In the genomic region with DNA sequence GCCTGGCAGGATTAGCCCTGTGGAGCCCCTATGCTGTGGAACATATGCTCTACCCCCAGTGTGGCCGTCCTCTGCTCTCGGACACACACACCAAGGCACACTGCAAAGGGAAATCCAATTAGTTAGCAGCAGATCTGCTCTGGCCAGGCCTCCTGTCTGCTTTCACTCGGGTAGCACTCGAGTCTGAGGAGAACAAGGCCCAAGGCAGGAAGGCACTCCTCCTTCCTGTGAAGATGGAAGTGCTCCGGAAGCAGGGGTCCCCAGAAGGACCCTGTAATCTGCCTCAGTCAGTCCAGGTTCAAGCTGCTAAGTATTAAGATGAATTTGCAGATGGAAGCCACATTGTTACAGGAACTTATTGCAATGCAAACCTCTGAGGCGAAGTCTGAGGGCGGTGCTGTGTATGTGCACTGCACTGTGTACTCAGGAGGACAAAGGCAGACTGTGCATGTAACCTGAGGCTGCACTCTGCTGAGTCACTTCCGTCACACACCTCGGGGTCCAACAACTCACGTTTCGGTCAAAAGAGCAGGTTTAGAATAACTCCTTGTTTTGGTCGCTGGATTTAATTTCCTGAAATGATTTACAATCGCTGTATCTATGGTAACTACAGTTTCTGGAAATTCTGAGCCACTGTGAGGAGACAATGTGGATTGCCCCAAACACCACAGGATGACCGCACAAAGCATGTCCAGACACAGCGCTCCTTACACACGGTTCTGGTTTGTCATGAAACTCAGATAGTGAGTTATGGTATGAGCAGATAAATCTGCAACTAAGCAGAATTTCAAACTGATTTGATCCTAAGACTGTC, we compare ENCODE assay signal across 8 mouse cellular contexts. TPM values are rescaled to one million over a fixed set of nuclear protein-coding genes. Genes with fewer than 3 reads are reported as not detected.
DNase-seq lines count a peak whose midpoint lies in the region; ATAC-seq and TF ChIP-seq lines count a peak whose summit lies in the region.

No protein-coding gene starts in this region.

- H3K9ac ChIP-seq in forebrain, embryonic 12.5 days, result peak overlapping the region; percentile 36; the same call in 1 of the 2 replicates
- H3K9ac ChIP-seq in midbrain, embryonic 13.5 days (replicated peaks), result peak overlapping the region; percentile 36; the same call in 1 of the 2 replicates

- H3K9me3 ChIP-seq in forebrain, embryonic 12.5 days, result no peaks in the 10 kb centered on the region
- H3K9me3 ChIP-seq in midbrain, embryonic 13.5 days, result no peaks in the 10 kb centered on the region

- no peak overlapping the region for H3K4me3 ChIP-seq in spleen, adult 2 months (ENCODE audit: extremely low read depth, insufficient read depth, insufficient read length)
- no peak overlapping the region for H3K4me3 ChIP-seq in forebrain, embryonic 12.5 days (replicated peaks)
- H3K4me3 ChIP-seq in midbrain, embryonic 13.5 days (replicated peaks), result no peak overlapping the region

- TF ChIP-seq POLR2A in spleen, adult 2 months (IDR thresholded peaks at IDR 0.05; ENCODE audit: low read depth, low read length), result no peak

- ATAC-seq in forebrain, embryonic 12.5 days (ENCODE audit: low FRiP score), result no peak
- ATAC-seq in midbrain, embryonic 13.5 days, result no peak
- no peak for ATAC-seq in cerebellum, adult (ENCODE audit: insufficient number of reproducible peaks, low FRiP score, low TSS enrichment)

- 23% methylated on average over 16 of the region's 16 CpGs for WGBS in spleen, adult 2 months
- 63% methylated on average over 16 of the region's 16 CpGs for WGBS in forebrain, embryonic 12.5 days
- 57% methylated on average over 16 of the region's 16 CpGs for WGBS in midbrain, embryonic 13.5 days

- no peak for TF ChIP-seq CTCF in spleen, adult 2 months (IDR thresholded peaks at IDR 0.05; ENCODE audit: extremely low read depth, insufficient read depth, insufficient read length, insufficient replicate concordance)

- 0 out of 2 replicates have a peak overlapping the region, but pooled peaks have one; percentile 10 for H3K27ac ChIP-seq in spleen, adult 2 months (ENCODE audit: insufficient read depth, low read length)
- H3K27ac ChIP-seq in forebrain, embryonic 12.5 days, result peak overlapping the region; percentile 85
- H3K27ac ChIP-seq in midbrain, embryonic 13.5 days, result peak overlapping the region; percentile 82

- H3K36me3 ChIP-seq in spleen, adult 2 months (ENCODE audit: control insufficient read depth, insufficient read depth, low read length), result no peaks in the 10 kb centered on the region
- no peaks in the 10 kb centered on the region for H3K36me3 ChIP-seq in forebrain, embryonic 12.5 days (replicated peaks)
- no peaks in the 10 kb centered on the region for H3K36me3 ChIP-seq in midbrain, embryonic 13.5 days

- no peak for DNase-seq in spleen, adult 2 months (ENCODE audit: low read depth in 1 of 2, low spot score in 2 of 2)
- no peak for DNase-seq in spleen, adult 18-20 months
- peak; percentile 54 for DNase-seq in kidney, postnatal 10 days
- DNase-seq in adrenal gland, postnatal 10 days, result no peak
- no peak for DNase-seq in left cerebral cortex, postnatal 10 days (ENCODE audit: extremely low spot score in 1 of 2, low spot score in 2 of 2)

- peaks cover 11% of the 10 kb centered on the region; the same call in 1 of the 2 replicates for H3K4me1 ChIP-seq in spleen, adult 2 months (ENCODE audit: control insufficient read depth, insufficient read depth, insufficient read length)
- H3K4me1 ChIP-seq in forebrain, embryonic 12.5 days, result peaks cover 45% of the 10 kb centered on the region
- H3K4me1 ChIP-seq in midbrain, embryonic 13.5 days (replicated peaks), result peaks cover 42% of the 10 kb centered on the region

- H3K4me2 ChIP-seq in forebrain, embryonic 12.5 days, result no peak overlapping the region; the same call in 1 of the 2 replicates
- no peak overlapping the region for H3K4me2 ChIP-seq in midbrain, embryonic 13.5 days (replicated peaks)

- intact Hi-C loops in left cerebral cortex, postnatal 10 days (cut with DNase I), result no loop called here

- no peaks in the 10 kb centered on the region for H3K27me3 ChIP-seq in spleen, adult 2 months (ENCODE audit: control insufficient read depth, insufficient read depth, low read length)
- H3K27me3 ChIP-seq in forebrain, embryonic 12.5 days, result no peaks in the 10 kb centered on the region
- H3K27me3 ChIP-seq in midbrain, embryonic 13.5 days, result no peaks in the 10 kb centered on the region

RNA-seq across cellular contexts. Expression of a gene that starts 20.5 kb away (rescaled TPM):
- polyA plus RNA-seq in spleen, adult 2 months (2012; rRNA removed), result 63.8 and 64.6 TPM in 2 replicates
- polyA plus RNA-seq in forebrain, embryonic 12.5 days (2016; fragmentation: Nextera tagmentation; extraction: Ambion mirVana), result 11.1 and 11.4 TPM in 2 replicates
- 9.6 and 9.7 TPM in 2 replicates for polyA plus RNA-seq in midbrain, embryonic 13.5 days (2015; fragmentation: Nextera tagmentation; extraction: Ambion mirVana)
- total RNA-seq in adrenal gland, postnatal 10 days (2021), result 100 to 1,000 TPM; 132 to 137 TPM
- 100 to 1,000 TPM; 106 to 107 TPM for total RNA-seq in left cerebral cortex, postnatal 10 days (2021)

RNA-seq across cellular contexts. Expression of a gene that starts 38.0 kb away (rescaled TPM):
- polyA plus RNA-seq in spleen, adult 2 months (2012; rRNA removed), result 63.5 and 104 TPM in 2 replicates
- 367 and 371 TPM in 2 replicates for polyA plus RNA-seq in forebrain, embryonic 12.5 days (2016; fragmentation: Nextera tagmentation; extraction: Ambion mirVana)
- 304 and 309 TPM in 2 replicates for polyA plus RNA-seq in midbrain, embryonic 13.5 days (2015; fragmentation: Nextera tagmentation; extraction: Ambion mirVana)
- total RNA-seq in adrenal gland, postnatal 10 days (2021), result 100 to 1,000 TPM in 1 of 2 experiments, 10 to 100 TPM in 1; 94.8 to 102 TPM
- total RNA-seq in left cerebral cortex, postnatal 10 days (2021), result 10 to 100 TPM; 72.1 to 76.6 TPM

RNA-seq across cellular contexts. Expression of a gene that starts 56.3 kb away (rescaled TPM):
- 2.5 and 3.4 TPM in 2 replicates for polyA plus RNA-seq in spleen, adult 2 months (2012; rRNA removed)
- polyA plus RNA-seq in forebrain, embryonic 12.5 days (2016; fragmentation: Nextera tagmentation; extraction: Ambion mirVana), result 10.0 and 10.5 TPM in 2 replicates
- polyA plus RNA-seq in midbrain, embryonic 13.5 days (2015; fragmentation: Nextera tagmentation; extraction: Ambion mirVana), result 6.6 and 7.3 TPM in 2 replicates
- 10 to 100 TPM; 24.5 to 24.7 TPM for total RNA-seq in adrenal gland, postnatal 10 days (2021)
- 10 to 100 TPM; 22.9 to 23.8 TPM for total RNA-seq in left cerebral cortex, postnatal 10 days (2021)

Comparison
In these comparisons a context has a peak if more than half of its experiments do, and no peak if none do; other contexts are left out.
1. H3K27ac ChIP-seq: peak in every context shown above with its lines; median percentile 85 in forebrain, embryonic 12.5 days; 82 in midbrain, embryonic 13.5 days; 10 in spleen, adult 2 months.